29 mouse cellular contexts compared by ENCODE assay signal in the genomic region with DNA sequence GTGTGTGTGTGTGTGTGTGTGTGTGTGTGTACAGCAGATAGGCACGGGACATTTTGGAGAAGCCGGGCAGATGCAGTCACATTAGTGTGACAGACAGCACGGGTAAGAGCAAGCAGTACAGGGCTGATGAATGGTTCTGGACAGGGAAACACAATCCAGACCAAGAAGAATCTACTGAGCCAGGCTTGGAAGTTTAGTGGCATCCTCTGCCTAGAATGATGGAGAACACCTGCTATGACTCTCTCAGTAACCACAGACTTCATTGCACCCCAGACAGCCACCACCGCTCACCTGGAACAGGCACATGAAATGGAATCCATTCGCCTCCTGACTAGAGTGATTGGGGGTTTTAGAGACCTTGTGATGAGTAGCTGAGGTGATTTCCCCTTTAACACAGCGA. TPM values are rescaled to one million over a fixed set of nuclear protein-coding genes. Genes with fewer than 3 reads are reported as not detected.
A peak's percentile ranks its signal among the peaks of the same experiment; 100 is the strongest.
DNase-seq lines count a peak whose midpoint lies in the region; ATAC-seq lines count a peak whose summit lies in the region.
"Had no signal": no experiment of that assay in that cellular context is flagged by ENCODE, and none has a peak within 500 bp of the region (broad histone marks: within the 10 kb centered on the region; RNA-seq: fewer than 3 reads in every experiment).

No protein-coding gene starts in this region.

- 44% methylated on average over 6 of the region's 6 CpGs for WGBS in kidney, embryonic 15.5 days
- WGBS in limb, embryonic 11.5 days: 80% methylated on average over 6 of the region's 6 CpGs
- 90% methylated on average over 6 of the region's 6 CpGs for WGBS in limb, embryonic 10.5 days
- 64% methylated on average over 6 of the region's 6 CpGs for WGBS in limb, embryonic 13.5 days

- DNase-seq in kidney, adult 8-10 months: no peak
- peak; percentile 11 for DNase-seq in limb, embryonic 11.5 days (ENCODE audit: low spot score)
- DNase-seq in limb, embryonic 10.5 days (ENCODE audit: low spot score): no peak
- no peak for DNase-seq in right cerebral cortex, postnatal 36 days (ENCODE audit: low spot score in 2 of 2)
- DNase-seq: adrenal gland, postnatal 10 days; adrenal gland, postnatal 36 days; B cell, adult 2 months; cerebellum, adult 18-20 months; cerebellum, adult 9-10 months; cerebellum, postnatal 14 days; gastrocnemius, postnatal 10 days; gastrocnemius, postnatal 36 days; heart, adult 2 months; heart, postnatal 14 days; heart, postnatal 4 days had no signal

- no peak overlapping the region for H3K27ac ChIP-seq in kidney, embryonic 15.5 days
- H3K27ac ChIP-seq in limb, embryonic 11.5 days (replicated peaks; ENCODE audit: low read depth, low read length): no peak overlapping the region
- H3K27ac ChIP-seq in limb, embryonic 10.5 days: no peak overlapping the region
- 0 out of 2 replicates have a peak overlapping the region, but pooled peaks have one; percentile 40 for H3K27ac ChIP-seq in limb, embryonic 13.5 days
- H3K27ac ChIP-seq: forebrain, embryonic 10.5 days; forebrain, embryonic 13.5 days; heart, adult 2 months; heart, embryonic 10.5 days; heart, embryonic 13.5 days; hindbrain, embryonic 14.5 days had no signal

- H3K4me2 ChIP-seq in kidney, embryonic 15.5 days: no peak overlapping the region
- H3K4me2 ChIP-seq in limb, embryonic 11.5 days (ENCODE audit: low read depth, severe bottlenecking): no peak overlapping the region
- H3K4me2 ChIP-seq in limb, embryonic 13.5 days (replicated peaks): no peak overlapping the region
- H3K4me2 ChIP-seq: forebrain, embryonic 13.5 days; heart, embryonic 13.5 days; hindbrain, embryonic 14.5 days had no signal

- H3K9me3 ChIP-seq in kidney, embryonic 15.5 days (replicated peaks): no peaks in the 10 kb centered on the region
- no peaks in the 10 kb centered on the region for H3K9me3 ChIP-seq in limb, embryonic 11.5 days (ENCODE audit: control insufficient read depth, low read length)
- no peaks in the 10 kb centered on the region for H3K9me3 ChIP-seq in limb, embryonic 10.5 days (replicated peaks)
- H3K9me3 ChIP-seq in limb, embryonic 13.5 days: no peaks in the 10 kb centered on the region
- H3K9me3 ChIP-seq: forebrain, embryonic 10.5 days; forebrain, embryonic 13.5 days; G1E; heart, embryonic 10.5 days; heart, embryonic 13.5 days had no signal

- H3K36me3 ChIP-seq in kidney, embryonic 15.5 days: no peaks in the 10 kb centered on the region
- no peaks in the 10 kb centered on the region; the same call in 1 of the 2 replicates for H3K36me3 ChIP-seq in limb, embryonic 11.5 days (ENCODE audit: control insufficient read depth, insufficient read depth, low read length)
- no peaks in the 10 kb centered on the region for H3K36me3 ChIP-seq in limb, embryonic 10.5 days
- H3K36me3 ChIP-seq in limb, embryonic 13.5 days: no peaks in the 10 kb centered on the region
- H3K36me3 ChIP-seq: forebrain, embryonic 10.5 days; G1E; heart, embryonic 10.5 days; heart, embryonic 13.5 days had no signal

- peak; percentile 82 for ATAC-seq in kidney, embryonic 15.5 days (replicated peaks; ENCODE audit: low FRiP score)
- ATAC-seq in limb, embryonic 11.5 days (ENCODE audit: insufficient number of reproducible peaks, low FRiP score, low TSS enrichment, low read depth): no peak
- ATAC-seq in limb, embryonic 13.5 days (ENCODE audit: low FRiP score, low read depth): no peak
- ATAC-seq: forebrain, embryonic 13.5 days; forebrain, embryonic 16.5 days; Patski had no signal

- no peaks in the 10 kb centered on the region for H3K27me3 ChIP-seq in kidney, embryonic 15.5 days
- H3K27me3 ChIP-seq in limb, embryonic 11.5 days (ENCODE audit: control insufficient read depth, insufficient read depth, low read length): no peaks in the 10 kb centered on the region
- H3K27me3 ChIP-seq in limb, embryonic 10.5 days (ENCODE audit: low read depth, poor library complexity, severe bottlenecking): no peaks in the 10 kb centered on the region
- peaks cover 3% of the 10 kb centered on the region; the same call in 1 of the 2 replicates for H3K27me3 ChIP-seq in limb, embryonic 13.5 days
- H3K27me3 ChIP-seq: CH12.LX; forebrain, embryonic 13.5 days; heart, embryonic 13.5 days had no signal

- no peaks in the 10 kb centered on the region for H3K4me1 ChIP-seq in kidney, embryonic 15.5 days
- H3K4me1 ChIP-seq in limb, embryonic 11.5 days (ENCODE audit: control insufficient read depth, insufficient read depth, low read length): 0 out of 2 replicates have a peak, but pooled peaks cover 8% of the 10 kb centered on the region
- peaks cover 2% of the 10 kb centered on the region; the same call in 1 of the 2 replicates for H3K4me1 ChIP-seq in limb, embryonic 10.5 days
- peaks cover 37% of the 10 kb centered on the region for H3K4me1 ChIP-seq in limb, embryonic 13.5 days
- H3K4me1 ChIP-seq: forebrain, embryonic 10.5 days; forebrain, embryonic 13.5 days; heart, embryonic 10.5 days; heart, embryonic 13.5 days had no signal

- no peak overlapping the region for H3K4me3 ChIP-seq in kidney, embryonic 15.5 days (replicated peaks)
- H3K4me3 ChIP-seq in limb, embryonic 11.5 days (ENCODE audit: low read depth, low read length): no peak overlapping the region
- no peak overlapping the region for H3K4me3 ChIP-seq in limb, embryonic 10.5 days
- no peak overlapping the region for H3K4me3 ChIP-seq in limb, embryonic 13.5 days
- H3K4me3 ChIP-seq: forebrain, embryonic 10.5 days; forebrain, embryonic 13.5 days; heart, adult 2 months; heart, embryonic 10.5 days; heart, embryonic 13.5 days had no signal

- H3K9ac ChIP-seq in kidney, embryonic 15.5 days: no peak overlapping the region
- no peak overlapping the region for H3K9ac ChIP-seq in limb, embryonic 11.5 days (ENCODE audit: low read length)
- H3K9ac ChIP-seq in limb, embryonic 13.5 days: no peak overlapping the region
- H3K9ac ChIP-seq: forebrain, embryonic 13.5 days; heart, embryonic 13.5 days; hindbrain, embryonic 14.5 days had no signal

RNA-seq across cellular contexts. Expression of gene Saxo1, which starts 38.2 kb away (rescaled TPM):
- 0.19 TPM in 1 of 2 replicates, not detected in the other for polyA plus RNA-seq in kidney, embryonic 15.5 days (2015; fragmentation: Nextera tagmentation; extraction: Ambion mirVana)
- 0.18 and 0.36 TPM in 2 replicates for polyA plus RNA-seq in limb, embryonic 11.5 days (2014; fragmentation: Nextera tagmentation; extraction: Ambion mirVana)
- not detected in 2 replicates for polyA plus RNA-seq in limb, embryonic 10.5 days (2016; fragmentation: Nextera tagmentation; extraction: Ambion mirVana)
- polyA plus RNA-seq in limb, embryonic 13.5 days (2015; fragmentation: Nextera tagmentation; extraction: Ambion mirVana): 0.19 and 0.22 TPM in 2 replicates
- polyA plus RNA-seq: embryonic facial prominence, embryonic 11.5 days; forebrain, embryonic 10.5 days; forebrain, embryonic 13.5 days; forebrain, embryonic 16.5 days; G1E; heart, embryonic 10.5 days; heart, embryonic 13.5 days; heart, embryonic 16.5 days; hindbrain, embryonic 11.5 days; hindbrain, embryonic 14.5 days; Patski had no signal

RNA-seq across cellular contexts. Expression of gene Rraga, which starts 55.5 kb away (rescaled TPM):
- 82.4 and 83.1 TPM in 2 replicates for polyA plus RNA-seq in kidney, embryonic 15.5 days (2015; fragmentation: Nextera tagmentation; extraction: Ambion mirVana)
- polyA plus RNA-seq in limb, embryonic 11.5 days (2014; fragmentation: Nextera tagmentation; extraction: Ambion mirVana): 85.0 and 102 TPM in 2 replicates
- polyA plus RNA-seq in limb, embryonic 10.5 days (2016; fragmentation: Nextera tagmentation; extraction: Ambion mirVana): 46.3 and 48.5 TPM in 2 replicates
- 86.9 and 89.2 TPM in 2 replicates for polyA plus RNA-seq in limb, embryonic 13.5 days (2015; fragmentation: Nextera tagmentation; extraction: Ambion mirVana)
